Mouse (Mus musculus): Measurements from ENCODE around the gene Gm10134. TPM values are rescaled to one million over a fixed set of nuclear protein-coding genes. Genes with fewer than 3 reads are reported as not detected.

Gm10134 gene
- polyA plus RNA-seq, 1 experiment from 2014 or later: 7.4 TPM

Other genes with a start within 250 kb of the Gm10134 start
- 3.3 and 4.2 TPM in 2 replicates for gene Ppp1r26, start 59.3 kb upstream of the Gm10134 start, polyA plus RNA-seq (2015; fragmentation: Nextera tagmentation; extraction: Ambion mirVana)
- 0.80 and 0.99 TPM in 2 replicates for gene 1700007K13Rik, start 39.8 kb upstream of the Gm10134 start, polyA plus RNA-seq (2015; fragmentation: Nextera tagmentation; extraction: Ambion mirVana)
- 53.5 and 54.0 TPM in 2 replicates for gene Mrps2, start 38.0 kb upstream of the Gm10134 start, polyA plus RNA-seq (2015; fragmentation: Nextera tagmentation; extraction: Ambion mirVana)
- gene Gbgt1, start 9.2 kb upstream of the Gm10134 start, polyA plus RNA-seq (2015; fragmentation: Nextera tagmentation; extraction: Ambion mirVana): 3.2 and 3.5 TPM in 2 replicates
- 24.6 and 28.2 TPM in 2 replicates for gene Ralgds, start 7.0 kb downstream of the Gm10134 start, polyA plus RNA-seq (2015; fragmentation: Nextera tagmentation; extraction: Ambion mirVana)
- gene Cel, start 57.3 kb downstream of the Gm10134 start, polyA plus RNA-seq (2015; fragmentation: Nextera tagmentation; extraction: Ambion mirVana): 562 and 718 TPM in 2 replicates
- gene Gtf3c5, start 77.7 kb downstream of the Gm10134 start, polyA plus RNA-seq (2015; fragmentation: Nextera tagmentation; extraction: Ambion mirVana): 37.2 and 38.2 TPM in 2 replicates
- gene Gfi1b, start 115.9 kb downstream of the Gm10134 start, polyA plus RNA-seq (2015; fragmentation: Nextera tagmentation; extraction: Ambion mirVana): 4.3 and 6.5 TPM in 2 replicates
- 16.5 and 18.8 TPM in 2 replicates for gene Tsc1, start 135.1 kb downstream of the Gm10134 start, polyA plus RNA-seq (2015; fragmentation: Nextera tagmentation; extraction: Ambion mirVana)
- 1.3 and 1.5 TPM in 2 replicates for gene Spaca9, start 193.6 kb downstream of the Gm10134 start, polyA plus RNA-seq (2015; fragmentation: Nextera tagmentation; extraction: Ambion mirVana)
- gene Ak8, start 194.1 kb downstream of the Gm10134 start, polyA plus RNA-seq (2015; fragmentation: Nextera tagmentation; extraction: Ambion mirVana): 0.46 and 1.2 TPM in 2 replicates

Measured in stomach, embryonic 16.5 days (tissue).